In the genomic region with DNA sequence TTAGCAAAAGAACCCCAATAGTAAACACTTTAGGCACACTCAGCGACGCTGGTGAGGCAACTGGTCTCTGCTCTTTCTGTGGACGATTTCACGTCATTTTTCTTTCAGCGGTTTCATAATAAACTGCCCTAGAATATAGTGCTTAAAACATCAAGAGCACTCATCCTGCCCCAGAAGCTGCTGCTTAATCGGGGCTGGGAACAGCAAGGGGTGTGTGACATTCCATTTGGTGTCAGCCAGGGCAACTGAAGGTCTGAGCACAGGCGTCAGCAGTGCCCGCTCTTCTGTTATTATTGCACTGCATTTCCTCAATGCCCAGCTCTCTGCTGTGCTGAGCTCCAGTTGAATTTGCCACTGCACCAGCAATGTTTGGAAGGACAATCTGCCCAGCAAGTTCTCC, we compare ENCODE assay signal across 15 mouse cellular contexts. TPM values are rescaled to one million over a fixed set of nuclear protein-coding genes. Genes with fewer than 3 reads are reported as not detected.
DNase-seq lines count a peak whose midpoint lies in the region; ATAC-seq and TF ChIP-seq lines count a peak whose summit lies in the region.
"Had no signal": no experiment of that assay in that cellular context is flagged by ENCODE, and none has a peak within 500 bp of the region (broad histone marks: within the 10 kb centered on the region; RNA-seq: fewer than 3 reads in every experiment).

No protein-coding gene starts in this region.

- no peak overlapping the region for H3ac ChIP-seq in myocyte (ENCODE audit: control insufficient read depth, insufficient read length)

- H3K27me3 ChIP-seq in limb, embryonic 11.5 days (ENCODE audit: control insufficient read depth, insufficient read depth, low read length): no peaks in the 10 kb centered on the region
- no peaks in the 10 kb centered on the region for H3K27me3 ChIP-seq in limb, embryonic 10.5 days (ENCODE audit: low read depth, poor library complexity, severe bottlenecking)
- H3K27me3 ChIP-seq in heart, embryonic 16.5 days (ENCODE audit: control insufficient read depth, insufficient read depth, low read length): no peaks in the 10 kb centered on the region
- no peaks in the 10 kb centered on the region for H3K27me3 ChIP-seq in lung, embryonic 14.5 days (ENCODE audit: insufficient read depth, low read length)
- no peaks in the 10 kb centered on the region for H3K27me3 ChIP-seq in myocyte (ENCODE audit: control insufficient read depth, insufficient read depth, insufficient read length)

- H3K9ac ChIP-seq in limb, embryonic 11.5 days (ENCODE audit: low read length): 0 out of 2 replicates have a peak overlapping the region, but pooled peaks have one; percentile 17
- peak overlapping the region; percentile 6; the same call in 1 of the 2 replicates for H3K9ac ChIP-seq in heart, embryonic 16.5 days (ENCODE audit: low read length)
- H3K9ac ChIP-seq in lung, embryonic 14.5 days: no peak overlapping the region
- H3K9ac ChIP-seq: hindbrain, embryonic 14.5 days had no signal

- no peaks in the 10 kb centered on the region for H3K9me3 ChIP-seq in limb, embryonic 11.5 days (ENCODE audit: control insufficient read depth, low read length)
- H3K9me3 ChIP-seq in limb, embryonic 10.5 days (replicated peaks): no peaks in the 10 kb centered on the region
- no peaks in the 10 kb centered on the region; the same call in 1 of the 2 replicates for H3K9me3 ChIP-seq in heart, embryonic 16.5 days (replicated peaks; ENCODE audit: control insufficient read depth, low read length)
- no peaks in the 10 kb centered on the region for H3K9me3 ChIP-seq in lung, embryonic 14.5 days (ENCODE audit: low read depth, low read length)

- no peak overlapping the region for H3K27ac ChIP-seq in limb, embryonic 11.5 days (replicated peaks; ENCODE audit: low read depth, low read length)
- H3K27ac ChIP-seq in limb, embryonic 10.5 days: no peak overlapping the region
- peak overlapping the region; percentile 55 for H3K27ac ChIP-seq in heart, embryonic 16.5 days (ENCODE audit: low read length)
- H3K27ac ChIP-seq in lung, embryonic 14.5 days (ENCODE audit: low read depth): no peak overlapping the region
- H3K27ac ChIP-seq: embryonic facial prominence, embryonic 10.5 days; hindbrain, embryonic 14.5 days; kidney, postnatal 0 days had no signal

- TF ChIP-seq POLR2A in myocyte (IDR thresholded peaks at IDR 0.05; ENCODE audit: insufficient read length, low read depth): no peak

- 57% methylated on average over 8 of the region's 8 CpGs for WGBS in limb, embryonic 11.5 days
- WGBS in limb, embryonic 10.5 days: 62% methylated on average over 8 of the region's 8 CpGs
- WGBS in heart, embryonic 16.5 days: 39% methylated on average over 8 of the region's 8 CpGs
- 13% methylated on average over 8 of the region's 8 CpGs for WGBS in lung, embryonic 14.5 days

- no peaks in the 10 kb centered on the region for H3K4me1 ChIP-seq in limb, embryonic 11.5 days (ENCODE audit: control insufficient read depth, insufficient read depth, low read length)
- no peaks in the 10 kb centered on the region for H3K4me1 ChIP-seq in limb, embryonic 10.5 days
- H3K4me1 ChIP-seq in heart, embryonic 16.5 days (ENCODE audit: control insufficient read depth, insufficient read depth, low read length): peaks cover 11% of the 10 kb centered on the region
- peaks cover 2% of the 10 kb centered on the region; the same call in 1 of the 2 replicates for H3K4me1 ChIP-seq in lung, embryonic 14.5 days (ENCODE audit: insufficient read depth)

- H3K4me3 ChIP-seq in limb, embryonic 11.5 days (ENCODE audit: low read depth, low read length): no peak overlapping the region
- no peak overlapping the region for H3K4me3 ChIP-seq in limb, embryonic 10.5 days
- no peak overlapping the region for H3K4me3 ChIP-seq in heart, embryonic 16.5 days (ENCODE audit: low read length)
- no peak overlapping the region; the same call in 1 of the 2 replicates for H3K4me3 ChIP-seq in lung, embryonic 14.5 days (ENCODE audit: low read depth, low read length)
- H3K4me3 ChIP-seq in myocyte: no peak overlapping the region
- H3K4me3 ChIP-seq: embryonic facial prominence, embryonic 10.5 days; erythroblast, embryonic 14.5 days had no signal

- no peak overlapping the region for H3K4me2 ChIP-seq in limb, embryonic 11.5 days (ENCODE audit: low read depth, severe bottlenecking)
- H3K4me2 ChIP-seq in heart, embryonic 16.5 days (ENCODE audit: low read depth, low read length): peak overlapping the region; percentile 26
- H3K4me2 ChIP-seq in lung, embryonic 14.5 days: peak overlapping the region; percentile 28
- H3K4me2 ChIP-seq in myocyte (ENCODE audit: low read depth): peak overlapping the region; percentile 4
- H3K4me2 ChIP-seq: hindbrain, embryonic 14.5 days; liver, embryonic 11.5 days had no signal

- no peak for DNase-seq in limb, embryonic 11.5 days (ENCODE audit: low spot score)
- DNase-seq in limb, embryonic 10.5 days (ENCODE audit: low spot score): no peak
- peak; percentile 34 for DNase-seq in lung, embryonic 14.5 days
- DNase-seq in gastrocnemius, adult 8-10 months (ENCODE audit: low spot score in 2 of 2): no peak
- no peak for DNase-seq in adrenal gland, postnatal 10 days
- DNase-seq: gastrocnemius, postnatal 25 days had no signal

- H3K36me3 ChIP-seq in limb, embryonic 11.5 days (ENCODE audit: control insufficient read depth, insufficient read depth, low read length): no peaks in the 10 kb centered on the region
- no peaks in the 10 kb centered on the region for H3K36me3 ChIP-seq in limb, embryonic 10.5 days
- H3K36me3 ChIP-seq in heart, embryonic 16.5 days (ENCODE audit: control insufficient read depth, insufficient read depth): no peaks in the 10 kb centered on the region
- H3K36me3 ChIP-seq in lung, embryonic 14.5 days (ENCODE audit: insufficient read depth): no peaks in the 10 kb centered on the region
- H3K36me3 ChIP-seq in myocyte (ENCODE audit: control insufficient read depth, insufficient read depth): no peaks in the 10 kb centered on the region
- H3K36me3 ChIP-seq: embryonic facial prominence, embryonic 10.5 days had no signal

- no peaks in the 10 kb centered on the region for H3K79me2 ChIP-seq in myocyte (ENCODE audit: control insufficient read depth, insufficient read depth)

- no peak for ATAC-seq in limb, embryonic 11.5 days (ENCODE audit: insufficient number of reproducible peaks, low FRiP score, low TSS enrichment, low read depth)
- peak; percentile 70; the same call in 1 of the 2 replicates for ATAC-seq in heart, embryonic 16.5 days (replicated peaks; ENCODE audit: extremely low read depth, insufficient read depth, low FRiP score)
- ATAC-seq in lung, embryonic 14.5 days (ENCODE audit: insufficient read depth): no peak
- ATAC-seq: intestine, embryonic 16.5 days; midbrain, embryonic 16.5 days had no signal

- TF ChIP-seq CTCF in lung, embryonic 14.5 days (IDR thresholded peaks at IDR 0.05; ENCODE audit: low read depth): no peak

TF ChIP-seq in myocyte, 11 proteins besides CTCF, POLR2A, EP300 and RAD21:
- TF ChIP-seq MAX (IDR thresholded peaks at IDR 0.05; ENCODE audit: low read depth) (no peak), SRF (IDR thresholded peaks at IDR 0.05; ENCODE audit: control insufficient read depth, insufficient read length, low read depth) (no peak), TCF3 (IDR thresholded peaks at IDR 0.05; ENCODE audit: insufficient read length, low read depth) (no peak), USF1 (IDR thresholded peaks at IDR 0.05; ENCODE audit: low read depth) (no peak), CEBPB (IDR thresholded peaks at IDR 0.05; ENCODE audit: insufficient read depth, poor library complexity, severe bottlenecking) (no peak), MYOG (IDR thresholded peaks at IDR 0.05; ENCODE audit: control insufficient read depth in 1 of 3, insufficient read depth in 1 of 3, insufficient read length in 2 of 3, low read depth in 2 of 3) (no peak), MYOD1 (IDR thresholded peaks at IDR 0.05; ENCODE audit: control insufficient read depth in 1 of 3, insufficient read length in 2 of 3, low read depth in 2 of 3) (no peak), E2F4 (IDR thresholded peaks at IDR 0.05; ENCODE audit: insufficient read depth) (no peak), TCF12 (IDR thresholded peaks at IDR 0.05; ENCODE audit: insufficient read depth, poor library complexity, severe bottlenecking) (no peak), REST (IDR thresholded peaks at IDR 0.05; ENCODE audit: insufficient read depth, insufficient read length) (no peak), POLR2AphosphoS2 (IDR thresholded peaks at IDR 0.05; ENCODE audit: insufficient read length, low read depth) (no peak)
TF ChIP-seq in myocyte: peak in this region for 0.

RNA-seq across cellular contexts. Expression of gene Secisbp2l, which starts 18.4 kb away (rescaled TPM):
- polyA plus RNA-seq in limb, embryonic 11.5 days (2014; fragmentation: Nextera tagmentation; extraction: Ambion mirVana): 22.1 and 23.5 TPM in 2 replicates
- 12.3 and 16.2 TPM in 2 replicates for polyA plus RNA-seq in limb, embryonic 10.5 days (2016; fragmentation: Nextera tagmentation; extraction: Ambion mirVana)
- 13.1 and 14.0 TPM in 2 replicates for polyA plus RNA-seq in heart, embryonic 16.5 days (2015; fragmentation: Nextera tagmentation; extraction: Ambion mirVana)
- 22.4 and 22.6 TPM in 2 replicates for polyA plus RNA-seq in lung, embryonic 14.5 days (2014; fragmentation: Nextera tagmentation; extraction: Ambion mirVana)
- polyA plus RNA-seq in myocyte (2012; fragmentation: generic; extraction: Trizol): 8.4 TPM
- 10 to 100 TPM; 13.2 to 18.6 (median 14.9) TPM for total RNA-seq in gastrocnemius, adult 8-10 months (2022)
- 10 to 100 TPM; 45.6 to 52.6 TPM for total RNA-seq in adrenal gland, postnatal 10 days (2021)

RNA-seq across cellular contexts. Expression of gene Galk2, which starts 57.9 kb away (rescaled TPM):
- polyA plus RNA-seq in limb, embryonic 11.5 days (2014; fragmentation: Nextera tagmentation; extraction: Ambion mirVana): 35.4 and 38.7 TPM in 2 replicates
- polyA plus RNA-seq in limb, embryonic 10.5 days (2016; fragmentation: Nextera tagmentation; extraction: Ambion mirVana): 33.0 and 37.2 TPM in 2 replicates
- polyA plus RNA-seq in heart, embryonic 16.5 days (2015; fragmentation: Nextera tagmentation; extraction: Ambion mirVana): 29.0 and 32.4 TPM in 2 replicates
- 39.3 and 41.3 TPM in 2 replicates for polyA plus RNA-seq in lung, embryonic 14.5 days (2014; fragmentation: Nextera tagmentation; extraction: Ambion mirVana)
- 17.8 TPM for polyA plus RNA-seq in myocyte (2012; fragmentation: generic; extraction: Trizol)
- total RNA-seq in gastrocnemius, adult 8-10 months (2022): 1 to 10 TPM; 2.2 to 4.0 (median 3.1) TPM
- 10 to 100 TPM; 40.6 to 41.1 TPM for total RNA-seq in adrenal gland, postnatal 10 days (2021)

RNA-seq across cellular contexts. Expression of gene Cops2, which starts 57.9 kb away (rescaled TPM):
- polyA plus RNA-seq in limb, embryonic 11.5 days (2014; fragmentation: Nextera tagmentation; extraction: Ambion mirVana): 106 and 111 TPM in 2 replicates
- 88.0 and 93.5 TPM in 2 replicates for polyA plus RNA-seq in limb, embryonic 10.5 days (2016; fragmentation: Nextera tagmentation; extraction: Ambion mirVana)
- polyA plus RNA-seq in heart, embryonic 16.5 days (2015; fragmentation: Nextera tagmentation; extraction: Ambion mirVana): 56.5 and 58.6 TPM in 2 replicates
- 85.9 and 89.7 TPM in 2 replicates for polyA plus RNA-seq in lung, embryonic 14.5 days (2014; fragmentation: Nextera tagmentation; extraction: Ambion mirVana)
- polyA plus RNA-seq in myocyte (2012; fragmentation: generic; extraction: Trizol): 59.0 TPM
- 100 to 1,000 TPM in 2 of 4 experiments, 10 to 100 TPM in 2; 92.1 to 111 (median 103) TPM for total RNA-seq in gastrocnemius, adult 8-10 months (2022)
- total RNA-seq in adrenal gland, postnatal 10 days (2021): 100 to 1,000 TPM; 109 to 121 TPM
